Mouse (Mus musculus) kidney, embryonic 14.5 days (tissue): ENCODE measurements around the gene 1700021F07Rik. TPM values are rescaled to one million over a fixed set of nuclear protein-coding genes. Genes with fewer than 3 reads are reported as not detected.

Experiments used
- ATAC-seq: fragments of 200-750 bp; cut with Nextera tagmentation; 2 replicates; pipeline ENCODE4 v1.8.0; 2017; ENCODE audit warnings: moderate number of reproducible peaks, mild to moderate bottlenecking, moderate TSS enrichment, moderate library complexity; ENCODE audit not compliant: low FRiP score, low TSS enrichment
- H3K27ac ChIP-seq: fragments of 300-500 bp; sonication (generic); 2 replicates; pipeline ENCODE4 v1.5.1; 2014; ENCODE audit warnings: low read depth, mild to moderate bottlenecking, low read length, moderate library complexity, mixed read lengths
- H3K27me3 ChIP-seq: fragments of 300-500 bp; sonication (generic); 2 replicates; pipeline ENCODE4 v1.6.1; 2014; ENCODE audit warnings: mild to moderate bottlenecking, low read length; ENCODE audit not compliant: control insufficient read depth, insufficient read depth
- H3K36me3 ChIP-seq: fragments of 300-500 bp; sonication (generic); 2 replicates; pipeline ENCODE4 v1.6.1; 2014; ENCODE audit warnings: low read length, mixed read lengths; ENCODE audit not compliant: control insufficient read depth, insufficient read depth
- H3K4me1 ChIP-seq: fragments of 300-500 bp; sonication (generic); 2 replicates; pipeline ENCODE4 v1.6.1; 2014; ENCODE audit warnings: low read length, mixed read lengths; ENCODE audit not compliant: control insufficient read depth, insufficient read depth
- H3K4me2 ChIP-seq: fragments of 300-500 bp; sonication (generic); replicated peaks from 2 replicates; pipeline ENCODE4 v1.6.1; 2014; ENCODE audit warnings: low read depth, mild to moderate bottlenecking, low read length
- H3K4me3 ChIP-seq: fragments of 300-500 bp; sonication (generic); 2 replicates; pipeline ENCODE4 v1.5.1; 2014; ENCODE audit warnings: mild to moderate bottlenecking, low read length
- H3K9ac ChIP-seq: fragments of 300-500 bp; sonication (generic); 2 replicates; pipeline ENCODE4 v1.6.1; 2014; ENCODE audit warnings: low read depth, mild to moderate bottlenecking, low read length, moderate library complexity
- H3K9me3 ChIP-seq: fragments of 300-500 bp; sonication (generic); 2 replicates; pipeline ENCODE4 v1.6.1; 2016; ENCODE audit warnings: low read length; ENCODE audit not compliant: control insufficient read depth
- WGBS: fragments of 180-500 bp; shearing (Covaris S2); extraction: QIAGEN DNeasy Blood & Tissue Kit; methylation state at CpG from one replicate; pipeline ENCODE4 v1.1.7; 2014; 5-methylcytosine and 5-hydroxymethylcytosine counted together
- polyA plus RNA-seq: library from polyadenylated mRNA; unstranded; fragments of >200 nt; fragmentation: Nextera tagmentation; extraction: Ambion mirVana; gene quantifications from 2 replicates; pipeline ENCODE4 v1.2.1, GENCODE M21; 2014

The 1700021F07Rik gene
- polyA plus RNA-seq, 1 experiment from 2014 or later, result not detected

DNA sequence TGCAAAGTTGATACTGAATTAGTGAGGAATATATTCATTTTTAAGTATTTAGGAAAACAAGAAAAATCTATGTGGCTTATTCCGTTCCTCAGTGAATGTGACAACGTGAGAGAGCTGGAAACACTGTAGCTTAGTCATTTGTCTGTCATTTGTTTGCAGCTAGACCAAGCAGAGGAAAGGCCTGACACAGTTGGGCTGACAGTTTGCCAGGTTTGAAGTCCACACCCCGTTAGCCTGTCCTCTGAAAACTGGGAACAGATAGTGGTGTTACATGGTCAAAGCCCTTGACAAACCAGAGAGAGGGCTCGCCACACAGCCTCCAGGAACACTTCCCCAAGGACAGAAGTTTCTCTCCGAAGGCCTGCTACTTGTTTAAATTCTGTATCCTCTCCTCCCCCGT, 28.3 kb downstream of the 1700021F07Rik start:
- Histone ChIP-seq H3K9ac (no peak overlapping the region), H3K4me1 (0 out of 2 replicates have a peak, but pooled peaks cover 5% of the 10 kb centered on the region), H3K36me3 (no peaks in the 10 kb centered on the region), H3K27ac (no peak overlapping the region), H3K27me3 (no peaks in the 10 kb centered on the region), H3K9me3 (no peaks in the 10 kb centered on the region), H3K4me2 (no peak overlapping the region), H3K4me3 (no peak overlapping the region)
- ATAC-seq, result no peak
- 75% methylated on average over 6 of the region's 6 CpGs for WGBS

DNA sequence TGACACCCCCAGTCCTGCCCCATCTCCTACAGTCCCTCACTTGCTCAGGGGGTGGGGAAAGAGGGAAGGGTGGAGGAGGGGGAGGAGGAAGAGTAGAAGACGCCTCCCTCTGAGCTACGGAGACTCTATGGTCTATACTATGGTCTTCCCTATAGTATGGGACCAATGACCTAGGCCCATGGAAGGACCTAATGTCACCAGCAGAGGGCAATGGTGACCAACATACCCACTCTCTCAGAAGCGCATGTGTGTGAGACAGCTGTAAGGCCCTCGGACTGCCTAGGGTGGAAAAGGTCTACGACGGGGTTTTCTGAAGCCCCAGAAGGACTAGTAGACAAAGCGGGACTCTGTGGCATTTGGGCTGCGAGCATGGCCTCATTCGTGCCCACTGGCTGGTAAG, 31.5 kb downstream of the 1700021F07Rik start:
- no peaks in the 10 kb centered on the region for H3K27me3 ChIP-seq
- no peak overlapping the region for H3K27ac ChIP-seq
- H3K9ac ChIP-seq, result no peak overlapping the region
- no peaks in the 10 kb centered on the region for H3K36me3 ChIP-seq
- H3K9me3 ChIP-seq, result no peaks in the 10 kb centered on the region
- 0 out of 2 replicates have a peak, but pooled peaks cover 8% of the 10 kb centered on the region for H3K4me1 ChIP-seq
- no peak for ATAC-seq
- 43% methylated on average over 9 of the region's 9 CpGs for WGBS
- H3K4me2 ChIP-seq, result no peak overlapping the region
- H3K4me3 ChIP-seq, result no peak overlapping the region

DNA sequence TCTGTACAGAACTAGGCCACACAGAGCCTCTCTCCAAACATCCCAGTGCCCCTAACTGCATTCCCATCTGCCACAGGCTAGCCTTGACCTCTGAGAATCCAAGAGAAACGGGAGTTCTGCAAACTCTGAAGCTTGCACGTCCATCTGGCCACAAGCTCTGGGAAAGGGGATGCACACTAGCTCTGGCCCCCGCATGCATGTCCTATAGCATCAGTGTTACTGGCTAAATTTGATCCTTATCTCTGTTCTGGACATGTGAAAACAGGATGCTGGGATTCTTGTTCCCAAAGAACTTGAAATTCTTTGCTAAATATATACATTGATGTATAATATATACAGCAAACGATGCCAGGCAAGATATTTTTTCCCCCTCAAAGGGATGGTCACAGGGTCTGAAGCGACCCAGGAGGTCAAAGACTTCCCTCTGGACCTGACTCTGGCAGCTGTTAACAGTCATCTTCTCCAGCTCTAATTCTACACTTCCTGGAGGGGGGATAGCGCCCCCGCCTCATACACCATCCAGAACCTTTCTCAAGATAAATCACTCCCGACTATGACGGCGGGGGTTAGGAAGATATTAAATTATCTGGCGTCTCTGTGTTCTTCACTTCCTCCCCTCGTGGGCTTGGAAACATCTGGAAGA, 36.5 kb downstream of the 1700021F07Rik start:
- Histone ChIP-seq H3K27ac (peak overlapping the region; percentile 67; the same call in 1 of the 2 replicates), H3K9ac (no peak overlapping the region), H3K9me3 (no peaks in the 10 kb centered on the region), H3K36me3 (no peaks in the 10 kb centered on the region), H3K27me3 (no peaks in the 10 kb centered on the region), H3K4me3 (no peak overlapping the region), H3K4me2 (no peak overlapping the region), H3K4me1 (0 out of 2 replicates have a peak, but pooled peaks cover 3% of the 10 kb centered on the region)
- ATAC-seq, result peak; percentile 81
- WGBS, result 46% methylated on average over 12 of the region's 12 CpGs

DNA sequence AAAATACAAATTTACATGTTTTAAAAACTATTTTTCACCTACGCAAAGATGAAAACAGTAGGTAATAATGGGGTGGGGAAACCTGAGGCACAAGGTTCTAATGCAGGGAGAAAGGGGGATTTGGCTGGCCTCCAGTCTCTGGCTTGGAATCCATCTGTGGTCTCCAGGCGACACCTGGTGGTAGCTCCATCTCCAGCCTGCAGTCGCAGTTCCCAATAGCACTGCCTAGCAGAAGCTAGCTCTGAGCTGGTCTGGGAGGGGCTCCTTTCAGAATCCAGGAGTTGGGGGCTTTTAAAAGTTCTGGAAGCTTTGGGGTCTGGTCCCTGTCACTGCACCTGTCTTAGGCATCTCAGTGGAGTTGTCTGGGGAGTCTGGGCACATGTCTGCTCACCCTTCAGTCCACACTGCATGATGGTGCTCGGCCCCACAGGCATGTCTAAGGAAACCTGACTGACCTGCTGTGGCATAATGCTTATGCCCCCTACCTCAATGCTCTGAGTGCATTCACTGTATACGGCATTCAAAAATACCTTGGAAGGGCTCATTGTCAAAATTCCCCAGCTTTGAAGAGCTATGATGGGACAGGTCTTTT, 39.6 kb downstream of the 1700021F07Rik start:
- WGBS, result 41% methylated on average over 5 of the region's 5 CpGs
- no peak for ATAC-seq
- no peaks in the 10 kb centered on the region for H3K27me3 ChIP-seq
- H3K27ac ChIP-seq, result no peak overlapping the region
- no peaks in the 10 kb centered on the region for H3K36me3 ChIP-seq
- peaks cover 15% of the 10 kb centered on the region for H3K4me1 ChIP-seq
- no peak overlapping the region for H3K9ac ChIP-seq
- H3K4me3 ChIP-seq, result no peak overlapping the region
- no peak overlapping the region for H3K4me2 ChIP-seq
- no peaks in the 10 kb centered on the region for H3K9me3 ChIP-seq

DNA sequence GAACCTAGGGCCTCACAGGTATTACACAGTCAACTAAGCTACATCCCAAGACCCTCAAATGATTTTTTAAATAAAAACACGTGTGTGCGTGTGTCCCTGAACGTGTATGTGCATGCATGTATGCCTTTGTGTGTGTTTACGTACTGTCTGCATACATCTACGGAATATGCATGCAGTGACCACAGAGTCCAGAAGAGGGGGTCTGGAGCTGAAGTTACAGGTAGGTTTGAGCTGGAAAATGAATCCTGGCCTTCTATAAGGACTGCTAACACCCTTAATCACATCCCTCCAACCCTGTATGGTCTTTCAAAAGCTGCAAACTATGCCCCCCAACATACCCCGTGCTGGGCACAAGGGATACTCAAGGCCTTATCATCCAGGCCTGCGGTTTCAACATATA, 41.0 kb downstream of the 1700021F07Rik start:
- ATAC-seq, result no peak
- no peak overlapping the region for H3K4me3 ChIP-seq
- no peak overlapping the region for H3K27ac ChIP-seq

DNA sequence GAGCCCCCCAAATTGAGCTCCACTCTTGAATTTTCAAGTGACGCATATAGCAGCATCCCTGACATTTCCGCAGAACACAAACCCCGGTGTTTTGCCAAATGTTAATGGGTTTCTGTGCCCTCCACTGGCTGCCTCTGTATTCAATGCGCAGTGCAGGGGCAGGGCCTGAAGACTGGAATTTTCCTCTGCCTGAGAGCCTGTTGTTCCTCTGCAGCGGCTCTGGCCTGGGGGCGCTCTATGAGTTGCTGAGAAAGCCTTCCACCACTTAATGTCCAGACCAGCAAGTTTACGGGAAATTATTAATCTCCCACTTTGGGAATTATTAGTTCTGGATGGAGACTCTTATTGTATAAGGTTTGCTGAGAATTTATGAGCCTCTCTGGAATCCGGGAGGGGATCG, 41.8 kb downstream of the 1700021F07Rik start:
- no peak overlapping the region for H3K27ac ChIP-seq
- WGBS, result 61% methylated on average over 9 of the region's 9 CpGs
- no peaks in the 10 kb centered on the region for H3K9me3 ChIP-seq
- H3K4me2 ChIP-seq, result no peak overlapping the region
- ATAC-seq, result no peak
- no peak overlapping the region for H3K4me3 ChIP-seq
- H3K4me1 ChIP-seq, result peaks cover 13% of the 10 kb centered on the region
- H3K36me3 ChIP-seq, result no peaks in the 10 kb centered on the region
- H3K9ac ChIP-seq, result no peak overlapping the region
- H3K27me3 ChIP-seq, result no peaks in the 10 kb centered on the region

More for the DNA sequence above, 41.0 kb downstream of the 1700021F07Rik start:
- Histone ChIP-seq H3K27me3 (no peaks in the 10 kb centered on the region), H3K4me2 (no peak overlapping the region), H3K9me3 (no peaks in the 10 kb centered on the region), H3K4me1 (peaks cover 15% of the 10 kb centered on the region), H3K9ac (no peak overlapping the region), H3K36me3 (no peaks in the 10 kb centered on the region)
- WGBS, result 76% methylated on average over 7 of the region's 7 CpGs

Other genes with a start within 250 kb of the 1700021F07Rik start
- 4.9 and 5.8 TPM in 2 replicates for gene Pmepa1, start 246.1 kb upstream of the 1700021F07Rik start, polyA plus RNA-seq
- not detected in 2 replicates for gene Ankrd60, start 55.8 kb downstream of the 1700021F07Rik start, polyA plus RNA-seq
- 24.9 and 32.9 TPM in 2 replicates for gene Rab22a, start 137.2 kb downstream of the 1700021F07Rik start, polyA plus RNA-seq
- 0.23 TPM in 1 of 2 replicates, not detected in the other for gene 1700010B08Rik, start 196.8 kb downstream of the 1700021F07Rik start, polyA plus RNA-seq
- gene Vapb, start 214.9 kb downstream of the 1700021F07Rik start, polyA plus RNA-seq, result 9.3 and 18.9 TPM in 2 replicates